Mouse (Mus musculus) neutrophil, adult 5-6 weeks (primary cell): ENCODE measurements at regions not wholly inside any gene's neighbourhood (a gene's known extent, or its start where the extent isn't known, plus 50 kb on each side); places are given as distances from the start of the nearest gene placed in this dataset.

ENCODE experiments used
- ATAC-seq: fragments of 151-379, 151-347 bp; 2 replicates; pipeline ENCODE4 v1.8.0; 2017; ENCODE audit warnings: mild to moderate bottlenecking, moderate TSS enrichment; ENCODE audit not compliant: insufficient number of reproducible peaks, poor library complexity, low FRiP score, severe bottlenecking; ENCODE audit errors: extremely low read depth

DNA sequence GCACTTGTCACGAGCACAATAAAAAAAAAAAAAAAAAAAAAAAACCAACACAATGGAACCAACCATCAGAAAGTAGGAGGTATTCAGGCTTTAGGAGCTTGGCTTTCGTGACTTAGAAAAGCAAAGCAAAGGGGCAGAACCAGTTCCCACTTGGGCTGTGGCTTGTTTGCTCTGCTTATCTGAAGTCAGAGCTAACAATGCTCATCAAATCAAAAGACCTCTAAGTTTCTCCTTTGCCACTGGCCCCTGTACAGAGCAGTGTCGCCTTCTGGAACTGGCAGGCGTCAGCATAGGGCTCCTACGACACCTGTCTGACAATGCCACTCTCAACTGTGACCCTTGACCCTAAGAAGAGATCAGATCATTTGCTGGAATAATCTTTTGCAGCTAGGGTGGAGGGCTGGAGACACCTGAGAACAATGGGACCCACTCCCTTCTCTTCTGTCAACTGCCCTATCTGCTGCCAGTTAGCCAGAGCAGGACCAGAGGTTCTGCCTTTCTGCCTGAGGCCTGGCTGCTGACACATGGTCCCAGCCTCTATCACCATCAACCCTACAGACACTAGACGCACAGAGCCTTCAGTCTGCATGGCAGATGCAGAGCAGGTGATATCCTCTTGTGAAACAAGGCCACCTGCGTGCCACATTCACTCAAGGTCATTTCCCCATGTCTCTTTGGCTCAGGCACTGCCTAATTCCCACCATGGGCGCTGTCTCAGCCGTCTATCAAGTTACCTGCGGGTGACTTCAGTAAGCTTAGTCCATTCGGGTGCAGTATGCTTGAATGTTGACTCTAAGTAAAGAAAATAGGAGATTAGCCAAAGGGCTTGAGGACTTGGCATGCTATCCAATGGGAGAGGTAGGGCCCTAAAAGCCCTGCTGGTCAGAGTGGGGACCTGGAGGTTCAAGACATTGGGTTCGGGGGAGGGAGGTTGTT, 136.1 kb upstream of the Zfp703 start:
- no peak for ATAC-seq

DNA sequence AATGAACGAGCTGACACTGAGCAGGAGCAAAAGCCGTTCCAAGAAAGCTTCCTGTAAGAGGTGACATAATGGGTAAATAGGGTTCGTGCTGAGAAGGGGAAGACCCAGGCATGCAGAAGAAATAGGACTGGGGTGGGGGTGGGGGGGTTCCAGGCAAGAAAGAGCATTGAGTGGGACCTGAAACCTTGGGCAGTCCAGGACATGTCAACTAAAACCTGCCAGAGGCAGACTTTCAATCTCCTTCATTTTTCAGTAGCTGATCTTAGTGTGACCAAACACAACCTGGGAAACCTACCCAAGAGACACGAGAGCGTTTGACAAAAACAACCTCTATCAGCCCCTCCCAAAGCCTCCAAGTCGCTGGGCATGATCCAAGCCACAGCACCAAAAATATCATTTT, 133.4 kb upstream of the Zfp703 start:
- ATAC-seq = no peak

DNA sequence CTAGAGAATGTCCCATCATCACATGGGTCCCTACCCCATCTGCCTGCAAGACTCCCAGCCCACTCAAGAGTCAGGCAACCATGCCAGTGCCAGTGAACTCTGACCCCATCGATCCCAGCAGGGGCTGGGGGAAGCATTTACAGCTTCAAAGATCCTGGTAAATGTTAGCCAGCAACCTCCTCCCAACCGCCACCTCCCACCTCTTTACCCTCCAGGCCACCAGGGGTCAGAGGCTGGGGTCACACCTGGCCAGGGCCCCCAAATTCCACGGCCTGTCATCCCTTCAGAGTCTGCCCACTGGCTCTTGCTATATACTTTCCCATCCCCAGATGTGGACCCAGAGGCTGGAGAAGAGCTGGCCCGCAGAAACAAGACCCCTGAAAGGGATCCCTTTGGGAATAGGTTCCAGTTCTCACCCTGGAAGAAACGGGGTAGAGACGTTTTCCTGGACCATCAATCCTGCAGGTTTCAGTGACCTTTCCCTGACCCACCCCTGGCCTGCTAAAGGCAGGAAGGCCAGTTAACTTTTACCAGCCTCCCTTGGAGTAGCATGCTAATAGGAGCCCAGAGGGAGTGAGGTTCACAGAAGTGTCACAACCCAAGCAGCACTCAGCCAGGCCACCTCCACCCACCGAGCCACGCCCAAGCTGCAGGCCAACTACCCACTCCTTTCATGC, 132.9 kb upstream of the Zfp703 start:
- no peak for ATAC-seq

GRCm38 (mm10) chr8:26844809-26845143, 132.3 kb upstream of the Zfp703 start:
- no peak for ATAC-seq

DNA sequence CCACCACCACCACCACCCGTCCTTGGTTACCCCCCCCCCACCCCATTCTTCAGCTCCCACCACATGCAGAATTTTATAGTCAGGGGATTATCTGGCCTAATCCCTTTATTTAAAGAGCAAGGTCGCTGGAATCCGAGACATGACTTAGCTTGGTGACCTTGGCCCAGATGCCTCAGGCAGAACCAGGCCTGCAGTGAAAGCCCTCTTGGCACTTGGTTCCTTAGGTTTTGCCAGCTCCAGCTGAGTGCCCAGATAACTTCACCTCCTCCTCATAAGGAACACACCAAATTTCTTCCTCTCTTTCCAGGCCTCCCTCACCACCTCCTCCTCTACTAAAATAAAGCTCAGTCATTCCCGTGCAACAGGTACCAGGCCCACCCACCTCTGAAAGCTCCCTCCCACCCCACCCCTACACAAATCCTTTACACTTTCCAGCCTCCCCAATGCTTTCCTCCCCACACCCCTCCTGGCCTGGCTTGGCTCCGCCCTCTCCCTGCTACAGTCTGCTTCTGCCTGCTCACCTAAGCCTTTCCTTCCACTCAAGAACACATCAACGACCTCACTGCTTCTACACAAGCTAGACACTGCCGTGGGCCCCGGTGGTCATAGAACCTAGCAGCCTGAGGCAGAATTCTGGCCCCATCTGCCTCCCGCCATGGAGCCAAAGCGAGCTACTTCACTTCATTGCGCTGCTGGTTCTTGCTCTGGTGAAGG, 131.5 kb upstream of the Zfp703 start:
- ATAC-seq = no peak

DNA sequence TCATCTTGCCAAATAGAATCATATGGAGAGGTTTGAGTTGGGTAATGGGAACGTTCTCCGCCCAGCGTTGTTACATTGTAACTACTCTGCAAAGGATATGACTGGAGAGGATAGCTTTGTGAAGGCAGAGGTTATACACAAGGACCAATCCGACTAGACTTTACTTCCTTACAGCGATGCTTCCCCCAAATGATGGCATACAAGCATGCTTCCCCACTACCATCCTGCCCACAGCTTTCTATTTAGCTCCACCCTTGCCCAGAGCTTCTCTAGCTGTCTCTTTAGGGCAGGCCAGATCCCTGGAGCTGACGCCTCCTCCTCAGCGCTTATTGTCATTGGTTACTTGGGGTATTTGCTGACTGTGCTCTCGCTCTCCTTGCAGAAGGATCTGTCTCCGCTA, 130.1 kb upstream of the Zfp703 start:
- ATAC-seq = no peak

GRCm38 (mm10) chr8:26848098-26848772, 128.9 kb upstream of the Zfp703 start:
- no peak for ATAC-seq

DNA sequence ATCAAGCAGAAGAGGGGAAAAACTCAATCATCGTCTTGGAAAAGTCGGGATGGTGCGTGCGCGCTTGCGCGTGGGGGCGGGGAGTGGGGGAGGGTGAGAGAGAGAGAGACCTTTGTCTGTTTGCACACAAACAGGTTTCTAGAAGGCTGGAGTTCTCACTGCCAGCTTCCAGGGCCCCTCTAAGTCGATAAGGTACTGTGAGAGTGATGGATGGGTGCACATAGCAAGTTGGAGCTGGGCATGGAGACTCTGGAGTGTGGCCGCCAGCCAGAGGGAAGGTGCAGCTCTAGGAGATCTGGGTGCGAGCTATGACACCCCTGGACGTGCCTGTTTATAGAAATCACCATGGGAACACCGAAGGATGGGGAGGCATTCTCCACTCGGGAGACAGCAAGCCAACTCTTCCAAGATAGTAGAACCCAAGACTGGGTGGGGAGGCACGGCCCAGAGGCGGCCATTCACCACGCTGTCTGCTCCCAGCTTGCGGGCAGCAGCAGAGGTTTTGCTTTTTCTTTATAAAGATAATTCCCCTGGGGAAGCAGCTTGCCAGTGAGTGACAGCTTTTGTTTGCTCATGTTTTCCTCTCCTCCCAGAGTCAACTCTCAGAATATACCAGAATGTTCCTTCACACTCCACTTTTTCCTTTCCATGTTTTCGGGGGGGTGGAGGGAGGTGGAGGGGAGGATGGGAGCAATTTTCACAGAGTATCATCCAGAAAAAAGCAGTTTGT, 128.0 kb upstream of the Zfp703 start:
- ATAC-seq = no peak

DNA sequence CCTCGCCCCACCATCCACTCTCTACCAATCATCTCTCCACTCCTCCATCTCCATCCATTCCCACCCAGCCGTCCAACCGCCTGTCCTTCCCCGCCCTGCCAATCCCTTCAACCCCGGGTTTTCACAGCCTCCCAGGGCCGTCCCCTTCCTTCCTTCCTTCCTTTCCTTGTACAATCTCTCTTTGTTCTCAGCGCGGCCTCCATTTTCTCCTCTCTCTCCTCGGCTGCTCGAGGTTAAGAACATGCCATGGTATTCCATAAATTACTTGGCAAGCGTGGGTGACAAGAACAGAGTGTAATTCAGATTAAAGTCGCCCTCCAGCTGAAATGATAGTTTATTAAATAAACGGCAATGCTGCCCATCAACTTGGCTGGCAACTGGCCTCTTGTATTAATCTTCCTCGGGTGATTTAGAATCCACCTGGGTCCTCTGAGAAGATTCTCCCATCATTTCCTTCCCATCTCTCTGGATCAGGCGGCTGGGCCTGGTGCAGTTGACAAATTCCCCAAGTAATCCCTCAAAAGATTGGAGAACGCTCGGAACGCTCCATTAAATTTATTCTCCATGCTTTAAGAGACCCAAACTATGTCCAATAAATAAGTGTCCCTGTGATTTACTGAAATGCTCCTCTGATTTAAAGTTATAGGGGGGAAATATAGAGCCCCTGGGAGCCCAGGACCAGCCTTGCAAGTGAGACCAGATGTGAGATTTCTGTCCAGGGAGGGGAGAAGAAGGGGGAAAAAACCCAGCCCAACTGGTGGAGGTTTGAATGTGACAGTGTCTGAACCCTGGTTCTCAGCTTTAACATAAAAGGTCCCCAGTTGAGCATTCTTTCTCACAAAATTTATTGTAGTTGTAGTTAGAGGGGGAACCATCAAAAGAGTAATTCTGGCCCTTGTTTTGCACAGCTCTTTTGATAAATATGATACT, 125.0 kb upstream of the Zfp703 start:
- no peak for ATAC-seq

DNA sequence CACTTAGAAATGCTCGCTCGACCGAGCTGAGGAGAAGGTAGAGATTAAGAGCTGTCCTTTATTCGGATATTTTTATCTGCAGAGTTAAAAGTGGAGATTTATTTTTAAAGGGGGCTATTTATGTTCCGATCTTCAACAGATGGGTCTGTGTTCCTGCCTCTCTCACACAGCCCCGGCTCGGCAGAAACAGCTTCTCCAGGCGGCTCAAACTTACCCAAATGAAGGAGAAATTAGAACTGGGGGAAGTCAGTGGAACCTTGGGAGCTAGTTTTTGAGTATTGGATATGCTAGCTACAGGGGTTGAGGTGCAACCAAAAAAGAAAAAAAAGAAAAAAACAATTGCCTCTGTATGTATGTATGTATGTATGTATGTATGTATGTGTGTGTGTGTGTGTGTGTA, 124.2 kb upstream of the Zfp703 start:
- ATAC-seq = no peak

DNA sequence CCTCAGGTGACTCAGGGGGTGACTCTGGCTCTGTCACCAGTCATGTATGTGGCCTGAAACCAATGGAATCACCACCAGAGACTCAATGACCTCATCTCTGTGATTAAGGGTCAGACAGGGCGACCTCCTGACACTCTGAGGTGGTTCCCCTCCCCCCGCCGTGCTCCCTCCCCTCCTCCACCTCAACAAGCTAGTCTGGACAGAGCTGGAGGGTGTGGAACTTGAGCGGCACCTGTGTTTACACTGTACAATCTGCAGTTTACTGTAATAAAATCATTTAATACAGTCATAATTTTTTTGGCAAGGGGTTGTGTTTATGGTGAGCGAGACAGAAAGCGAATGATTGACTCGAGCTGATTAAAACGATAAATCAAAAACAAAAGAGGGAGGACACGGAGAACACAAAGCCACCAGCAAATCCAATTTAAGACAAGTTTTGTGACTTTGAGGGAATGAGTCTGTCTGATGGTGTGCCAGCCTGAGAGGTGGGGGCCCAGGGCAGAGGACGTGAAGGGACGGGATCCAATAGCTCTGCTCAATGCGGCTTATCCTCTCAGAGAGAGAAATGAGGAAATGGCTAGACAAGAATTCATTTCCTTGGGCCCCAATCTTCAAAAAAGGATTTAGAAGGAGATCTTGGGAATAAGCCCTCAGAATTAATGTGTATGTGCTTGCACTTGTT, 122.4 kb upstream of the Zfp703 start:
- no peak for ATAC-seq

DNA sequence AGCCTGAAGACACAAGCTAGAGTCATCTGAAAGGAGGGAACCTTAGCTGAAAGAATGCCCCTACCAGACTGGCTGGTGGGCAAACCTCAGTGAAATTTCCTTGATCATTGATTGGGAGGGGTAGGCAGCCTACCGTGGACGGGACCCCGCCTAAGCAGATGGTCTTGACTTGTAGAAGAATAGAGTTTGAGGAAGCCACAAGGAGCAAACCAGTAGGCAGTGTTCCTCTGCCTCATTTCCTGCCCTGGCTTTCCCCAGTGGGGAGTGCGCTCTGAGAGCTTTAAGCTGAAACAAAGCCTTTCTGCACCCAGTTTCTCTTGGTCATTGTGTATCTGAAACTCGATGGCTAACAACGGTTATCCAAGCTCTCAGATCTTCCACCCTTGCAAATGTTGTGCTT, 121.9 kb upstream of the Zfp703 start:
- ATAC-seq = no peak

- no peak for ATAC-seq
These were observed 112.6 kb upstream of the Zfp703 start for GRCm38 (mm10) chr8:26864571-26864970.

- no peak for ATAC-seq
These were observed 112.2 kb upstream of the Zfp703 start for GRCm38 (mm10) chr8:26864971-26865370.

GRCm38 (mm10) chr8:26868101-26868848, 108.8 kb upstream of the Zfp703 start:
- ATAC-seq = no peak

DNA sequence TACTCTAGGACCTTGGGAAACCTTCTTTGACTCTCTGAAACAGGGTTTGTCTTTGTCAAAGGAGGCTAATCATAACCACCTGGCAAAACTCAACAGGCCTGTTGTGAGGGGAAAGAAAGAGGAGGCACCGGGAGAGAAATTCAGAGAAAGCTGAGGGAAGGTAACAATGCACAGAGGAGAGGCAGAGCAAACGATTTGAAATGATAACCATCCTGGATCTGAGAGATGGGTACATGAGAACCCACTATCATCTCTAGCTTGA, 108.3 kb upstream of the Zfp703 start:
- ATAC-seq = no peak

GRCm38 (mm10) chr8:26871838-26872237, 105.3 kb upstream of the Zfp703 start:
- ATAC-seq = no peak
